Mouse (Mus musculus) embryonic fibroblast, embryonic 13.5 days (primary cell): Measurements from ENCODE around the gene Ly6g5c.
A peak's percentile ranks its signal among the peaks of the same experiment; 100 is the strongest.

ENCODE experiments used
- CTCF ChIP-seq: IDR thresholded peaks from 2 replicates; pipeline ENCODE4 v1.5.1; 2011; ENCODE audit warnings: mild to moderate bottlenecking, control low read depth, low read length, moderate library complexity, borderline replicate concordance; ENCODE audit not compliant: insufficient read depth
- POLR2A ChIP-seq: IDR thresholded peaks from 2 replicates; pipeline ENCODE4 v1.6.1; 2011; ENCODE audit warnings: low read depth, mild to moderate bottlenecking, control low read depth, low read length, moderate library complexity

DNA sequence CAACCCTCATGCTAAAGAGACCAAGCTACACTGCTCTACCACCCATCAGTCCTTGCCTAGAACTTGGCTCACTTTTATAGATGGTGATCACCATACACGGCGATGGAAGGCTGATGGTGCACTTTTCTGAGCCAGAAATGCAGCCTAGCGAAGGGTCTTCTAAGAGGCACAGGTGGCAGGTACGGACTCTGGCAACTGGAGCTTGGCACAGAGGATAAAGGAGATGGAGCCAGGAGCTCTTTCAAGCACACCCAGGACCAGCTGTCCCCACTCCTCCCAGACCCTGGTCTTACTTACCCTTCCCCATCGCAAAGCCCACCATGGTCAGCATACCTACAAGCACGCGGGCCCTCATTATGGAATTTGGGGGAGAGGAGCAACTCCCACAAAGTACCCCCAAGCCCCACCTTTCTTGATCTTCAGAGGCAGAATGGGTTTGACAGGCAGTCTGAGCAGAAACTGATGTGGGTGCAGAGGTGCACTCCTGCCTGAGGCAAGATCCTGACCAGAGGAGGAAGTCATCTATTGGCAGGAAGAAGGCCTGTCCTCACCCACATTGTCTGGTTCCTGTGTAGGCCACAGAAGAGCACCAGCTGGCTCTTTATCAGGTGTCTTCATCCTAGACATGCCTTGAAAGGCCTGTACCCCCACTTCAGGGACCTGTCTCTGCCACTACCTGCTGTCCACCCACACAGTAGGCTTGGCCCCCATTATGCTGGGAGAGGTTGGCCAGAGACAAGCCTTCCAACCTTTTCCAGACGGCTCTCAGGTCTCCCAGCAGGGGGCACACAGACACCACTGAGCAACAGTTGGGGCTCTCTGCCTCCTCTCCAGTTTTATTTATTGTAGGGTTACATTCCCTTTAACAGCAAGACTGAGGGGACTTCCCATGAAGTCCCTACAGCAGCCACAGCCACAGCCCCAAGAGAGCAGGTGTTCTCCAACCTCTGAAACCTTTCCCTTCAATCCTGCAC, 7.3 kb downstream of the Ly6g5c start, which contains the start of gene Ly6g5b:
- TF ChIP-seq CTCF (0 out of 2 replicates have a peak, but pooled peaks have one; percentile 2), POLR2A (no peak)
